In genomic region chr1:120016240-120016639, GRCm38 (mm10) we compare ENCODE assay signal across 13 mouse cellular contexts. TPM values are rescaled to one million over a fixed set of nuclear protein-coding genes. Genes with fewer than 3 reads are reported as not detected.
DNase-seq lines count a peak whose midpoint lies in the region; ATAC-seq and TF ChIP-seq lines count a peak whose summit lies in the region.
"Had no signal": no experiment of that assay in that cellular context is flagged by ENCODE, and none has a peak within 500 bp of the region (broad histone marks: within the 10 kb centered on the region; RNA-seq: fewer than 3 reads in every experiment).

No protein-coding gene starts in this region.

- peak; percentile 54 for TF ChIP-seq CTCF in hindbrain, postnatal 0 days (IDR thresholded peaks at IDR 0.05; ENCODE audit: low read depth)
- peak; percentile 24 to 57 (median 28); a peak in 3 of 6 replicates for TF ChIP-seq CTCF in MEL (IDR thresholded peaks at IDR 0.05 in 2 of 3, conservative IDR thresholded peaks at IDR 0.05 in 1 of 3; ENCODE audit: control insufficient read depth in 1 of 3, insufficient read depth in 1 of 3, low read depth in 2 of 3, low read length in 3 of 3, poor library complexity in 1 of 3, severe bottlenecking in 1 of 3)
- peak; percentile 73 for TF ChIP-seq CTCF in intestine, postnatal 0 days (IDR thresholded peaks at IDR 0.05; ENCODE audit: low read depth)

- H3K4me3 ChIP-seq in hindbrain, postnatal 0 days (ENCODE audit: low read length): no peak overlapping the region
- H3K4me3 ChIP-seq in hindbrain, embryonic 13.5 days: no peak overlapping the region
- H3K4me3 ChIP-seq in MEL (ENCODE audit: control insufficient read depth in 1 of 2, insufficient read depth in 1 of 2, low read depth in 2 of 2, low read length in 2 of 2): no peak overlapping the region
- no peak overlapping the region for H3K4me3 ChIP-seq in intestine, postnatal 0 days (ENCODE audit: low read depth, low read length)
- H3K4me3 ChIP-seq: heart, embryonic 12.5 days; neural tube, embryonic 12.5 days had no signal

- no peaks in the 10 kb centered on the region for H3K4me1 ChIP-seq in hindbrain, postnatal 0 days (ENCODE audit: insufficient read depth, low read length)
- H3K4me1 ChIP-seq in hindbrain, embryonic 13.5 days (replicated peaks): no peaks in the 10 kb centered on the region; the same call in 1 of the 2 replicates
- H3K4me1 ChIP-seq in MEL (ENCODE audit: control insufficient read depth in 1 of 2, insufficient read depth in 2 of 2, low read length in 2 of 2): peaks cover 0 to 4% of the 10 kb centered on the region in 2 experiments; a peak in 1 of 4 replicates
- H3K4me1 ChIP-seq in intestine, postnatal 0 days (replicated peaks; ENCODE audit: control insufficient read depth, insufficient read depth, low read length): no peaks in the 10 kb centered on the region
- H3K4me1 ChIP-seq: heart, embryonic 12.5 days; neural tube, embryonic 12.5 days had no signal

- DNase-seq in hindbrain, postnatal 0 days (ENCODE audit: low spot score): peak; percentile 40
- peak; percentile 41 for DNase-seq in 3T3-L1 (ENCODE audit: low read depth, low spot score)
- peak; percentile 45 for DNase-seq in MEL (ENCODE audit: low read depth, low spot score)
- DNase-seq in spleen, adult 12 weeks (ENCODE audit: low spot score): no peak
- no peak for DNase-seq in heart, adult 18-20 months
- DNase-seq in gastrocnemius, adult 18-20 months (ENCODE audit: low spot score): no peak
- DNase-seq: adrenal gland, postnatal 36 days had no signal

- no peak overlapping the region for H3K9ac ChIP-seq in hindbrain, postnatal 0 days (replicated peaks; ENCODE audit: low read length)
- H3K9ac ChIP-seq in hindbrain, embryonic 13.5 days: no peak overlapping the region
- H3K9ac ChIP-seq in MEL (ENCODE audit: control insufficient read depth, low read depth, low read length, poor library complexity, severe bottlenecking): no peak overlapping the region
- no peak overlapping the region for H3K9ac ChIP-seq in intestine, postnatal 0 days (ENCODE audit: low read depth, low read length)
- H3K9ac ChIP-seq: heart, embryonic 12.5 days; neural tube, embryonic 12.5 days had no signal

- WGBS in hindbrain, postnatal 0 days: 77% methylated on average over 2 of the region's 2 CpGs
- WGBS in hindbrain, embryonic 13.5 days: 83% methylated on average over 2 of the region's 2 CpGs
- 74% methylated on average over 2 of the region's 2 CpGs for WGBS in intestine, postnatal 0 days

- no peaks in the 10 kb centered on the region for H3K36me3 ChIP-seq in hindbrain, postnatal 0 days (ENCODE audit: insufficient read depth, low read length)
- no peaks in the 10 kb centered on the region for H3K36me3 ChIP-seq in hindbrain, embryonic 13.5 days
- no peaks in the 10 kb centered on the region for H3K36me3 ChIP-seq in MEL (ENCODE audit: control insufficient read depth in 1 of 2, insufficient read depth in 2 of 2, low read length in 2 of 2)
- no peaks in the 10 kb centered on the region for H3K36me3 ChIP-seq in intestine, postnatal 0 days (ENCODE audit: control insufficient read depth, insufficient read depth)
- H3K36me3 ChIP-seq: G1E; heart, embryonic 12.5 days; neural tube, embryonic 12.5 days had no signal

- TF ChIP-seq EP300 in MEL (IDR thresholded peaks at IDR 0.05; ENCODE audit: low read depth in 1 of 2, low read length in 2 of 2): no peak

- no peak overlapping the region for H3K4me2 ChIP-seq in hindbrain, postnatal 0 days (ENCODE audit: low read depth, low read length)
- no peak overlapping the region for H3K4me2 ChIP-seq in hindbrain, embryonic 13.5 days
- no peak overlapping the region for H3K4me2 ChIP-seq in intestine, postnatal 0 days (replicated peaks; ENCODE audit: low read depth)
- H3K4me2 ChIP-seq: heart, embryonic 12.5 days; neural tube, embryonic 12.5 days had no signal

- no peaks in the 10 kb centered on the region for H3K27me3 ChIP-seq in hindbrain, postnatal 0 days (ENCODE audit: insufficient read depth, low read length)
- H3K27me3 ChIP-seq in hindbrain, embryonic 13.5 days: no peaks in the 10 kb centered on the region
- H3K27me3 ChIP-seq in MEL (ENCODE audit: control insufficient read depth in 1 of 2, insufficient read depth in 2 of 2, low read length in 2 of 2): no peaks in the 10 kb centered on the region
- no peaks in the 10 kb centered on the region for H3K27me3 ChIP-seq in intestine, postnatal 0 days (replicated peaks; ENCODE audit: control insufficient read depth, insufficient read depth, low read length)
- H3K27me3 ChIP-seq: heart, embryonic 12.5 days; neural tube, embryonic 12.5 days had no signal

- TF ChIP-seq RAD21 in MEL (IDR thresholded peaks at IDR 0.05; ENCODE audit: low read depth, low read length): peak; percentile 50

- H3K9me3 ChIP-seq in hindbrain, postnatal 0 days (ENCODE audit: low read length): no peaks in the 10 kb centered on the region
- no peaks in the 10 kb centered on the region for H3K9me3 ChIP-seq in hindbrain, embryonic 13.5 days
- no peaks in the 10 kb centered on the region for H3K9me3 ChIP-seq in MEL (replicated peaks; ENCODE audit: insufficient read depth, low read length)
- no peaks in the 10 kb centered on the region for H3K9me3 ChIP-seq in intestine, postnatal 0 days (ENCODE audit: control insufficient read depth)
- H3K9me3 ChIP-seq: G1E; heart, embryonic 12.5 days; neural tube, embryonic 12.5 days had no signal

- ATAC-seq in hindbrain, postnatal 0 days: no peak
- ATAC-seq in hindbrain, embryonic 13.5 days (ENCODE audit: low FRiP score): no peak
- ATAC-seq in intestine, postnatal 0 days: peak; percentile 53; the same call in 1 of the 2 replicates
- ATAC-seq: inflammation-experienced regulatory T-cells, adult 6 months had no signal

- no peaks in the 10 kb centered on the region for H3K79me2 ChIP-seq in MEL (ENCODE audit: control insufficient read depth, insufficient read depth, low read length, poor library complexity)

- TF ChIP-seq POLR2A in MEL (IDR thresholded peaks at IDR 0.05; ENCODE audit: control insufficient read depth in 1 of 2, insufficient read depth in 1 of 2, low read depth in 1 of 2, low read length in 2 of 2, poor library complexity in 1 of 2): no peak

- no peak overlapping the region for H3K27ac ChIP-seq in hindbrain, postnatal 0 days
- no peak overlapping the region for H3K27ac ChIP-seq in hindbrain, embryonic 13.5 days
- no peak overlapping the region for H3K27ac ChIP-seq in MEL (ENCODE audit: control insufficient read depth, low read depth, low read length)
- H3K27ac ChIP-seq in intestine, postnatal 0 days (ENCODE audit: low read depth, low read length): no peak overlapping the region
- H3K27ac ChIP-seq: neural tube, embryonic 12.5 days had no signal

TF ChIP-seq in MEL, 35 proteins besides CTCF, POLR2A, EP300 and RAD21 (continues in another document):
- TF ChIP-seq ELF1 (IDR thresholded peaks at IDR 0.05; ENCODE audit: low read depth, low read length): no peak
- TF ChIP-seq KAT2A (conservative IDR thresholded peaks at IDR 0.05; ENCODE audit: low read depth, low read length): no peak
- no peak for TF ChIP-seq GABPA (IDR thresholded peaks at IDR 0.05; ENCODE audit: low read depth, low read length)
- TF ChIP-seq CHD2 (IDR thresholded peaks at IDR 0.05; ENCODE audit: low read length): no peak
- no peak for TF ChIP-seq MAZ (IDR thresholded peaks at IDR 0.05; ENCODE audit: low read depth, low read length)
- TF ChIP-seq CHD1 (IDR thresholded peaks at IDR 0.05; ENCODE audit: low read depth, low read length): no peak
- peak; percentile 55 for TF ChIP-seq SMC3 (IDR thresholded peaks at IDR 0.05; ENCODE audit: low read depth, low read length)
- no peak for TF ChIP-seq HCFC1 (IDR thresholded peaks at IDR 0.05; ENCODE audit: low read depth, low read length)
- TF ChIP-seq ZC3H11A (IDR thresholded peaks at IDR 0.05; ENCODE audit: low read depth, low read length): 0 out of 2 replicates have a peak, but pooled peaks have one; percentile 5
- TF ChIP-seq USF1 (IDR thresholded peaks at IDR 0.05; ENCODE audit: low read depth, low read length): no peak
- no peak for TF ChIP-seq USF2 (IDR thresholded peaks at IDR 0.05; ENCODE audit: borderline replicate concordance in 1 of 2, insufficient read depth in 1 of 2, low read depth in 1 of 2, low read length in 2 of 2)
- no peak for TF ChIP-seq RCOR1 (IDR thresholded peaks at IDR 0.05; ENCODE audit: low read depth, low read length)

RNA-seq across cellular contexts. Expression of gene Sctr, which starts 9.5 kb away (rescaled TPM):
- 1.9 and 2.0 TPM in 2 replicates for total RNA-seq in hindbrain, postnatal 0 days (2014; rRNA removed)
- 0.93 and 1.2 TPM in 2 replicates for polyA plus RNA-seq in hindbrain, postnatal 0 days (2015; fragmentation: Nextera tagmentation; extraction: Ambion mirVana)
- polyA plus RNA-seq in hindbrain, embryonic 13.5 days (2015; fragmentation: Nextera tagmentation; extraction: Ambion mirVana): 0.71 and 1.0 TPM in 2 replicates
- total RNA-seq in MEL (2012; rRNA removed): not detected in 2 replicates
- polyA plus RNA-seq in MEL (2012; ENCODE audit: insufficient read depth in 1 of 2, insufficient read length in 2 of 2, low read depth in 1 of 2, low replicate concordance in 2 of 2, missing spikeins in 1 of 2): not detected
- polyA plus RNA-seq in intestine, postnatal 0 days (2015; fragmentation: Nextera tagmentation; extraction: Ambion mirVana): 0.98 and 0.99 TPM in 2 replicates
- under 1 TPM in 1 of 2 experiments, not detected in 1; 0.21 TPM for total RNA-seq in heart, adult 18-20 months (2021)
- 1 to 10 TPM; 3.4 to 4.2 TPM for total RNA-seq in gastrocnemius, adult 18-20 months (2021)
- total RNA-seq: G1E had no signal
- polyA plus RNA-seq: G1E; inflammation-experienced regulatory T-cells, adult 6 months had no signal

RNA-seq across cellular contexts. Expression of gene Cfap221, which starts 19.2 kb away (rescaled TPM):
- 1.9 TPM in 1 of 2 replicates, not detected in the other for total RNA-seq in hindbrain, postnatal 0 days (2014; rRNA removed)
- 0.25 and 0.29 TPM in 2 replicates for polyA plus RNA-seq in hindbrain, postnatal 0 days (2015; fragmentation: Nextera tagmentation; extraction: Ambion mirVana)
- polyA plus RNA-seq in hindbrain, embryonic 13.5 days (2015; fragmentation: Nextera tagmentation; extraction: Ambion mirVana): 0.45 and 0.49 TPM in 2 replicates
- total RNA-seq in MEL (2012; rRNA removed): not detected in 2 replicates
- polyA plus RNA-seq in MEL (2012; ENCODE audit: insufficient read depth in 1 of 2, insufficient read length in 2 of 2, low read depth in 1 of 2, low replicate concordance in 2 of 2, missing spikeins in 1 of 2): not detected
- polyA plus RNA-seq in intestine, postnatal 0 days (2015; fragmentation: Nextera tagmentation; extraction: Ambion mirVana): 0.09 TPM in 1 of 2 replicates, not detected in the other
- total RNA-seq in heart, adult 18-20 months (2021): not detected
- total RNA-seq in gastrocnemius, adult 18-20 months (2021): not detected
- total RNA-seq: G1E had no signal
- polyA plus RNA-seq: G1E; heart, embryonic 12.5 days; inflammation-experienced regulatory T-cells, adult 6 months; neural tube, embryonic 12.5 days had no signal

RNA-seq across cellular contexts. Expression of gene Tmem37, which starts 57.6 kb away (rescaled TPM):
- 2.9 and 3.8 TPM in 2 replicates for total RNA-seq in hindbrain, postnatal 0 days (2014; rRNA removed)
- polyA plus RNA-seq in hindbrain, postnatal 0 days (2015; fragmentation: Nextera tagmentation; extraction: Ambion mirVana): 9.1 and 9.4 TPM in 2 replicates
- 7.9 and 8.0 TPM in 2 replicates for polyA plus RNA-seq in hindbrain, embryonic 13.5 days (2015; fragmentation: Nextera tagmentation; extraction: Ambion mirVana)
- 2.6 TPM in 2 replicates for total RNA-seq in MEL (2012; rRNA removed)
- 1 to 10 TPM in 1 of 2 experiments, not detected in 1; 9.1 TPM for polyA plus RNA-seq in MEL (2012; ENCODE audit: insufficient read depth in 1 of 2, insufficient read length in 2 of 2, low read depth in 1 of 2, low replicate concordance in 2 of 2, missing spikeins in 1 of 2)
- polyA plus RNA-seq in intestine, postnatal 0 days (2015; fragmentation: Nextera tagmentation; extraction: Ambion mirVana): 593 and 673 TPM in 2 replicates
- 1 to 10 TPM; 7.0 to 8.0 TPM for total RNA-seq in heart, adult 18-20 months (2021)
- total RNA-seq in gastrocnemius, adult 18-20 months (2021): 10 to 100 TPM; 13.0 to 22.9 TPM
- polyA plus RNA-seq: G1E had no signal

Comparison
In these comparisons a context has a peak if more than half of its experiments do, and no peak if none do; other contexts are left out.
1. DNase-seq: peak in hindbrain, postnatal 0 days (single experiment), 3T3-L1 (single experiment) and MEL (single experiment); none in spleen, adult 12 weeks (single experiment), heart, adult 18-20 months (0 of 2) and gastrocnemius, adult 18-20 months (single experiment).
2. Peak in every context shown above with its lines, with median percentiles within 50 percentile points of each other: CTCF ChIP-seq.